Comparison of ENCODE assay signal across 8 mouse cellular contexts in genomic region chr1:194613271-194613834, GRCm38 (mm10). TPM values are rescaled to one million over a fixed set of nuclear protein-coding genes. Genes with fewer than 3 reads are reported as not detected.
DNase-seq lines count a peak whose midpoint lies in the region; ATAC-seq and TF ChIP-seq lines count a peak whose summit lies in the region.
"Had no signal": no experiment of that assay in that cellular context is flagged by ENCODE, and none has a peak within 500 bp of the region (broad histone marks: within the 10 kb centered on the region; RNA-seq: fewer than 3 reads in every experiment).

No protein-coding gene starts in this region.

- no peaks in the 10 kb centered on the region for H3K36me3 ChIP-seq in kidney, adult 2 months (ENCODE audit: control insufficient read depth, insufficient read depth, low read length)
- H3K36me3 ChIP-seq in forebrain, embryonic 13.5 days (ENCODE audit: poor library complexity, severe bottlenecking), result no peaks in the 10 kb centered on the region
- no peaks in the 10 kb centered on the region for H3K36me3 ChIP-seq in hindbrain, postnatal 0 days (ENCODE audit: insufficient read depth, low read length)

- H3K4me1 ChIP-seq in kidney, adult 2 months (ENCODE audit: control insufficient read depth, insufficient read depth, low read length), result no peaks in the 10 kb centered on the region
- peaks cover 41% of the 10 kb centered on the region for H3K4me1 ChIP-seq in forebrain, embryonic 13.5 days
- 0 out of 2 replicates have a peak, but pooled peaks cover 10% of the 10 kb centered on the region for H3K4me1 ChIP-seq in hindbrain, postnatal 0 days (ENCODE audit: insufficient read depth, low read length)

- no peaks in the 10 kb centered on the region for H3K9me3 ChIP-seq in forebrain, embryonic 13.5 days (replicated peaks)
- H3K9me3 ChIP-seq in hindbrain, postnatal 0 days (ENCODE audit: low read length), result no peaks in the 10 kb centered on the region

- TF ChIP-seq CTCF in kidney, adult 2 months (conservative IDR thresholded peaks at IDR 0.05; ENCODE audit: insufficient read depth, insufficient read length, low read depth, low read length), result no peak
- TF ChIP-seq CTCF in hindbrain, postnatal 0 days (IDR thresholded peaks at IDR 0.05; ENCODE audit: low read depth), result no peak

- H3K27me3 ChIP-seq in kidney, adult 2 months (replicated peaks; ENCODE audit: control insufficient read depth, insufficient read depth, low read length), result no peaks in the 10 kb centered on the region
- H3K27me3 ChIP-seq in forebrain, embryonic 13.5 days, result no peaks in the 10 kb centered on the region
- no peaks in the 10 kb centered on the region for H3K27me3 ChIP-seq in hindbrain, postnatal 0 days (ENCODE audit: insufficient read depth, low read length)

- H3K27ac ChIP-seq in kidney, adult 2 months (ENCODE audit: insufficient read depth, low read depth, low read length), result no peak overlapping the region; the same call in 1 of the 2 replicates
- H3K27ac ChIP-seq in forebrain, embryonic 13.5 days, result peak overlapping the region; percentile 74
- no peak overlapping the region for H3K27ac ChIP-seq in hindbrain, postnatal 0 days

- ATAC-seq in forebrain, embryonic 13.5 days, result peak; percentile 80
- ATAC-seq in hindbrain, postnatal 0 days, result peak; percentile 78
- ATAC-seq in megakaryocyte progenitor cell, adult 5-6 weeks (replicated peaks; ENCODE audit: poor library complexity), result no peak
- ATAC-seq: activated CD4-positive, CD25-positive, alpha-beta regulatory T cell, adult 4 months had no signal

- no peak for TF ChIP-seq POLR2A in kidney, adult 2 months (IDR thresholded peaks at IDR 0.05; ENCODE audit: low read depth, low read length)

- no peak overlapping the region for H3K9ac ChIP-seq in forebrain, embryonic 13.5 days
- no peak overlapping the region for H3K9ac ChIP-seq in hindbrain, postnatal 0 days (replicated peaks; ENCODE audit: low read length)

- H3K4me2 ChIP-seq in forebrain, embryonic 13.5 days, result no peak overlapping the region
- no peak overlapping the region for H3K4me2 ChIP-seq in hindbrain, postnatal 0 days (ENCODE audit: low read depth, low read length)

- WGBS in kidney, adult 2 months, result 73% methylated on average over 2 of the region's 2 CpGs
- 4% methylated on average over 2 of the region's 2 CpGs for WGBS in forebrain, embryonic 13.5 days
- 20% methylated on average over 2 of the region's 2 CpGs for WGBS in hindbrain, postnatal 0 days

- H3K4me3 ChIP-seq in kidney, adult 2 months (ENCODE audit: insufficient read depth, low read depth, low read length), result no peak overlapping the region
- no peak overlapping the region for H3K4me3 ChIP-seq in forebrain, embryonic 13.5 days
- no peak overlapping the region for H3K4me3 ChIP-seq in hindbrain, postnatal 0 days (ENCODE audit: low read length)

- peak; percentile 44 for DNase-seq in kidney, adult 2 months
- DNase-seq in kidney, adult 18-20 months, result no peak
- peak; percentile 82 to 90 for DNase-seq in cerebellum, postnatal 10 days
- DNase-seq in hindbrain, postnatal 0 days (ENCODE audit: low spot score), result peak; percentile 62
- no peak for DNase-seq in adrenal gland, adult 8-10 months

RNA-seq across cellular contexts. Expression of gene Plxna2, which starts 4.7 kb away (rescaled TPM):
- polyA plus RNA-seq in kidney, adult 2 months (2012; rRNA removed), result 5.1 and 5.9 TPM in 2 replicates
- 46.9 and 55.8 TPM in 2 replicates for polyA plus RNA-seq in forebrain, embryonic 13.5 days (2015; fragmentation: Nextera tagmentation; extraction: Ambion mirVana)
- total RNA-seq in hindbrain, postnatal 0 days (2014; rRNA removed), result 48.2 and 52.0 TPM in 2 replicates
- 11.1 and 11.7 TPM in 2 replicates for polyA plus RNA-seq in hindbrain, postnatal 0 days (2015; fragmentation: Nextera tagmentation; extraction: Ambion mirVana)
- 10 to 100 TPM in 2 of 4 experiments, 1 to 10 TPM in 2; 7.6 to 13.4 (median 10.7) TPM for total RNA-seq in adrenal gland, adult 8-10 months (2022)
- total RNA-seq in megakaryocyte progenitor cell, adult 5-6 weeks (2015), result 0.39 and 0.72 TPM in 2 replicates
- total RNA-seq in megakaryocyte progenitor cell, adult 5-6 weeks (2017), result 0.17 and 0.34 TPM in 2 replicates
- polyA plus RNA-seq: activated CD4-positive, CD25-positive, alpha-beta regulatory T cell, adult 4 months had no signal

Comparison
In these comparisons a context has a peak if more than half of its experiments do, and no peak if none do; other contexts are left out.
1. DNase-seq: peak in kidney, adult 2 months (single experiment), cerebellum, postnatal 10 days (2 of 2) and hindbrain, postnatal 0 days (single experiment); none in kidney, adult 18-20 months (single experiment) and adrenal gland, adult 8-10 months (single experiment).
2. RNA of gene Plxna2, which starts 4.7 kb away (total RNA-seq): 48.2 to 52.0 TPM in hindbrain, postnatal 0 days and 7.6 to 13.4 TPM in adrenal gland, adult 8-10 months; 0.17 to 0.72 TPM in megakaryocyte progenitor cell, adult 5-6 weeks; every median in the first group is over 4 times any median in the second.